In the genomic region with DNA sequence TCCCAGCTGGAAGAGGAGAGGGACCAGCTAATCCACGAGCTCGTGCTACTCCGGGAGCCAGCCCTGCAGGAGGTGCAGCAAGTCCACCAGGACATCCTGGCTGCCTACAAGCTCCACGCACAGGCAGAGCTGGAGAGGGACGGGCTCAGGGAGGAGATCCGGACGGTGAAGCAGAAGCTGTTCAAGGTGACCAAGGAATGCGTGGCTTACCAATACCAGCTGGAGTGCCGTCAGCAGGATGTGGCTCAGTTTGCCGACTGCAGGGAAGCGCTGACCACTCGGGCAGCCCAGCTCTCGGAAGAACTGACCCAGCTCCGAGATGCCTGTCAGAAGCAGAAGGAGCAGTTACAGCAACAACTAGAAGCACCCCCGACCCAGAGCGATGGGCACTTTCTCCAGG, we compare ENCODE assay signal across 14 mouse cellular contexts. TPM values are rescaled to one million over a fixed set of nuclear protein-coding genes. Genes with fewer than 3 reads are reported as not detected.
DNase-seq lines count a peak whose midpoint lies in the region; ATAC-seq and TF ChIP-seq lines count a peak whose summit lies in the region.
"Had no signal": no experiment of that assay in that cellular context is flagged by ENCODE, and none has a peak within 500 bp of the region (broad histone marks: within the 10 kb centered on the region; RNA-seq: fewer than 3 reads in every experiment).

No protein-coding gene starts in this region.

- peak overlapping the region; percentile 52 for H3K4me2 ChIP-seq in heart, embryonic 14.5 days (ENCODE audit: low read length)
- H3K4me2 ChIP-seq in myocyte (ENCODE audit: low read depth), result no peak overlapping the region

- no peak overlapping the region for H3K27ac ChIP-seq in heart, embryonic 14.5 days (replicated peaks in 1 of 2; ENCODE audit: control insufficient read depth in 1 of 2, insufficient read depth in 1 of 2, low read depth in 2 of 2, low read length in 2 of 2)
- no peak overlapping the region for H3K27ac ChIP-seq in heart, adult 2 months
- H3K27ac ChIP-seq in embryonic facial prominence, embryonic 10.5 days (replicated peaks), result 0 out of 2 replicates have a peak overlapping the region, but pooled peaks have one; percentile 40
- H3K27ac ChIP-seq: liver, embryonic 14.5 days had no signal

- TF ChIP-seq EP300 in heart, adult 2 months (IDR thresholded peaks at IDR 0.05; ENCODE audit: insufficient read depth, low read depth, low read length), result no peak

- no peaks in the 10 kb centered on the region for H3K79me2 ChIP-seq in heart, adult 2 months (replicated peaks; ENCODE audit: control insufficient read depth, insufficient read depth, low read length)
- H3K79me2 ChIP-seq in myocyte (ENCODE audit: control insufficient read depth, insufficient read depth), result peaks cover 96% of the 10 kb centered on the region

- no peaks in the 10 kb centered on the region for H3K27me3 ChIP-seq in heart, embryonic 14.5 days (ENCODE audit: control insufficient read depth, insufficient read depth, low read length)
- H3K27me3 ChIP-seq in heart, adult 2 months (ENCODE audit: control insufficient read depth, insufficient read depth, low read length), result no peaks in the 10 kb centered on the region
- H3K27me3 ChIP-seq in megakaryocyte, embryonic 14.5 days (replicated peaks), result peaks cover 50% of the 10 kb centered on the region
- peaks cover 34% of the 10 kb centered on the region for H3K27me3 ChIP-seq in embryonic facial prominence, embryonic 10.5 days (replicated peaks; ENCODE audit: low read depth, poor library complexity, severe bottlenecking)
- H3K27me3 ChIP-seq in myocyte (ENCODE audit: control insufficient read depth, insufficient read depth, insufficient read length), result no peaks in the 10 kb centered on the region
- H3K27me3 ChIP-seq: CH12.LX had no signal

- no peak overlapping the region for H3ac ChIP-seq in myocyte (ENCODE audit: control insufficient read depth, insufficient read length)

- 13% methylated on average over 16 of the region's 16 CpGs for WGBS in heart, embryonic 14.5 days
- WGBS in heart, adult 2 months, result 43% methylated on average over 16 of the region's 16 CpGs
- 26% methylated on average over 16 of the region's 16 CpGs for WGBS in embryonic facial prominence, embryonic 10.5 days
- 42% methylated on average over 16 of the region's 16 CpGs for WGBS in lung, adult 2 months

- peaks cover 17 to 25% of the 10 kb centered on the region in 2 experiments for H3K4me1 ChIP-seq in heart, embryonic 14.5 days (ENCODE audit: control insufficient read depth in 2 of 2, insufficient read depth in 2 of 2, low read length in 2 of 2)
- peaks cover 3% of the 10 kb centered on the region; the same call in 1 of the 2 replicates for H3K4me1 ChIP-seq in heart, adult 2 months (ENCODE audit: control insufficient read depth, insufficient read depth, low read length)
- no peaks in the 10 kb centered on the region for H3K4me1 ChIP-seq in megakaryocyte, embryonic 14.5 days
- peaks cover 23% of the 10 kb centered on the region for H3K4me1 ChIP-seq in embryonic facial prominence, embryonic 10.5 days
- no peaks in the 10 kb centered on the region; the same call in 1 of the 2 replicates for H3K4me1 ChIP-seq in lung, adult 2 months (ENCODE audit: control insufficient read depth, insufficient read depth, low read length)

- peak overlapping the region; percentile 39; the same call in 1 of the 2 replicates for H3K9ac ChIP-seq in heart, embryonic 14.5 days (ENCODE audit: low read length)
- H3K9ac ChIP-seq in heart, adult 2 months (ENCODE audit: low read depth, low read length), result no peak overlapping the region
- H3K9ac ChIP-seq: liver, embryonic 14.5 days had no signal

- no peak for TF ChIP-seq POLR2A in heart, adult 2 months (IDR thresholded peaks at IDR 0.05; ENCODE audit: insufficient read depth, low read depth, low read length)
- TF ChIP-seq POLR2A in myocyte (IDR thresholded peaks at IDR 0.05; ENCODE audit: insufficient read length, low read depth), result no peak
- TF ChIP-seq POLR2A in lung, adult 2 months (IDR thresholded peaks at IDR 0.05; ENCODE audit: borderline replicate concordance, extremely low read depth, low read depth, low read length), result no peak

- TF ChIP-seq CTCF in heart, adult 2 months (IDR thresholded peaks at IDR 0.05), result no peak
- no peak for TF ChIP-seq CTCF in lung, adult 2 months (IDR thresholded peaks at IDR 0.05; ENCODE audit: insufficient read depth, low read length)

- peak overlapping the region; percentile 7 to 16; a peak in 2 of 4 replicates for H3K4me3 ChIP-seq in heart, embryonic 14.5 days (ENCODE audit: control insufficient read depth in 1 of 2, insufficient read depth in 1 of 2, low read depth in 1 of 2, low read length in 2 of 2)
- H3K4me3 ChIP-seq in heart, adult 2 months, result no peak overlapping the region
- peak overlapping the region; percentile 23 for H3K4me3 ChIP-seq in megakaryocyte, embryonic 14.5 days (replicated peaks)
- peak overlapping the region; percentile 37 for H3K4me3 ChIP-seq in embryonic facial prominence, embryonic 10.5 days
- no peak overlapping the region for H3K4me3 ChIP-seq in myocyte
- no peak overlapping the region for H3K4me3 ChIP-seq in lung, adult 2 months (replicated peaks; ENCODE audit: extremely low read depth, low read depth, low read length)

- H3K9me3 ChIP-seq in heart, embryonic 14.5 days (ENCODE audit: control insufficient read depth, low read length), result no peaks in the 10 kb centered on the region
- peaks cover 25% of the 10 kb centered on the region for H3K9me3 ChIP-seq in megakaryocyte, embryonic 14.5 days
- no peaks in the 10 kb centered on the region for H3K9me3 ChIP-seq in embryonic facial prominence, embryonic 10.5 days

- DNase-seq in heart, adult 2 months, result no peak
- DNase-seq in embryonic facial prominence, embryonic 10.5 days (ENCODE audit: low spot score), result peak; percentile 46
- no peak for DNase-seq in left cerebral cortex, postnatal 10 days (ENCODE audit: extremely low spot score in 1 of 2, low spot score in 2 of 2)
- DNase-seq in lung, adult 2 months, result no peak
- DNase-seq: layer of hippocampus, adult 9-11 months; right cerebral cortex, adult 18-20 months; thymus, adult 2 months had no signal

- intact Hi-C loops in heart, adult 2 months (cut with DNase I), result no loop called here
- intact Hi-C loops in left cerebral cortex, postnatal 10 days (cut with DNase I), result no loop called here

- H3K36me3 ChIP-seq in heart, embryonic 14.5 days (ENCODE audit: control insufficient read depth, insufficient read depth, low read length), result no peaks in the 10 kb centered on the region
- H3K36me3 ChIP-seq in heart, adult 2 months (ENCODE audit: control insufficient read depth, insufficient read depth, low read length), result no peaks in the 10 kb centered on the region
- H3K36me3 ChIP-seq in megakaryocyte, embryonic 14.5 days (replicated peaks; ENCODE audit: low read length), result no peaks in the 10 kb centered on the region
- H3K36me3 ChIP-seq in embryonic facial prominence, embryonic 10.5 days (replicated peaks), result no peaks in the 10 kb centered on the region
- H3K36me3 ChIP-seq in myocyte (ENCODE audit: control insufficient read depth, insufficient read depth), result peaks cover 13% of the 10 kb centered on the region

- no peak for ATAC-seq in heart, embryonic 14.5 days (ENCODE audit: insufficient number of reproducible peaks, insufficient read depth, low FRiP score, low read depth)
- ATAC-seq in megakaryocyte, adult 5-6 weeks (ENCODE audit: poor library complexity, severe bottlenecking), result no peak
- ATAC-seq: inflammation-experienced regulatory T-cells, adult 6 months had no signal

RNA-seq across cellular contexts. Expression of gene Sync, which starts 6.3 kb away (rescaled TPM):
- polyA plus RNA-seq in heart, embryonic 14.5 days (2014; fragmentation: Nextera tagmentation; extraction: Ambion mirVana), result 1.6 and 1.8 TPM in 2 replicates
- 10 to 100 TPM; 17.7 to 17.9 TPM for total RNA-seq in heart, adult 2 months (2021)
- 8.7 and 18.8 TPM in 2 replicates for polyA plus RNA-seq in heart, adult 2 months (2012; rRNA removed)
- not detected in 2 replicates for polyA plus RNA-seq in megakaryocyte, embryonic 14.5 days (2012; ENCODE audit: insufficient read depth, low replicate concordance)
- total RNA-seq in megakaryocyte, adult 5-6 weeks (2015), result not detected in 2 replicates
- 1.3 TPM in 1 of 2 replicates, not detected in the other for total RNA-seq in megakaryocyte, adult 5-6 weeks (2017)
- 0.48 and 0.71 TPM in 2 replicates for polyA plus RNA-seq in embryonic facial prominence, embryonic 10.5 days (2016; fragmentation: Nextera tagmentation; extraction: Ambion mirVana)
- polyA plus RNA-seq in myocyte (2012; fragmentation: generic; extraction: Trizol), result 51.1 TPM
- 1 to 10 TPM; 1.7 TPM for total RNA-seq in left cerebral cortex, postnatal 10 days (2021)
- 2.8 TPM in 2 replicates for polyA plus RNA-seq in lung, adult 2 months (2012; rRNA removed)
- total RNA-seq: CH12.LX had no signal

RNA-seq across cellular contexts. Expression of gene C77080, which starts 32.5 kb away (rescaled TPM):
- polyA plus RNA-seq in heart, embryonic 14.5 days (2014; fragmentation: Nextera tagmentation; extraction: Ambion mirVana), result 1.3 and 1.4 TPM in 2 replicates
- 1 to 10 TPM; 3.2 to 3.7 TPM for total RNA-seq in heart, adult 2 months (2021)
- 3.8 and 4.4 TPM in 2 replicates for polyA plus RNA-seq in heart, adult 2 months (2012; rRNA removed)
- polyA plus RNA-seq in megakaryocyte, embryonic 14.5 days (2012; ENCODE audit: insufficient read depth, low replicate concordance), result 6.4 and 8.7 TPM in 2 replicates
- not detected in 2 replicates for total RNA-seq in megakaryocyte, adult 5-6 weeks (2015)
- total RNA-seq in megakaryocyte, adult 5-6 weeks (2017), result not detected in 2 replicates
- polyA plus RNA-seq in embryonic facial prominence, embryonic 10.5 days (2016; fragmentation: Nextera tagmentation; extraction: Ambion mirVana), result 3.3 and 3.5 TPM in 2 replicates
- 25.4 TPM for polyA plus RNA-seq in myocyte (2012; fragmentation: generic; extraction: Trizol)
- total RNA-seq in left cerebral cortex, postnatal 10 days (2021), result 10 to 100 TPM; 11.1 to 15.8 TPM
- polyA plus RNA-seq in lung, adult 2 months (2012; rRNA removed), result 47.1 and 50.1 TPM in 2 replicates

RNA-seq across cellular contexts. Expression of gene Rbbp4, which starts 41.5 kb away (rescaled TPM):
- polyA plus RNA-seq in heart, embryonic 14.5 days (2014; fragmentation: Nextera tagmentation; extraction: Ambion mirVana), result 256 and 263 TPM in 2 replicates
- 10 to 100 TPM; 67.0 to 70.7 TPM for total RNA-seq in heart, adult 2 months (2021)
- polyA plus RNA-seq in heart, adult 2 months (2012; rRNA removed), result 16.8 and 34.5 TPM in 2 replicates
- 2.0 and 20.5 TPM in 2 replicates for polyA plus RNA-seq in megakaryocyte, embryonic 14.5 days (2012; ENCODE audit: insufficient read depth, low replicate concordance)
- 174 and 182 TPM in 2 replicates for total RNA-seq in megakaryocyte, adult 5-6 weeks (2015)
- 86.5 and 88.9 TPM in 2 replicates for total RNA-seq in megakaryocyte, adult 5-6 weeks (2017)
- 546 and 560 TPM in 2 replicates for polyA plus RNA-seq in embryonic facial prominence, embryonic 10.5 days (2016; fragmentation: Nextera tagmentation; extraction: Ambion mirVana)
- polyA plus RNA-seq in myocyte (2012; fragmentation: generic; extraction: Trizol), result 137 TPM
- 100 to 1,000 TPM; 124 to 134 TPM for total RNA-seq in left cerebral cortex, postnatal 10 days (2021)
- polyA plus RNA-seq in lung, adult 2 months (2012; rRNA removed), result 16.7 and 23.5 TPM in 2 replicates

RNA-seq across cellular contexts. Expression of gene Zbtb8os, which starts 41.8 kb away (rescaled TPM):
- 45.5 and 48.1 TPM in 2 replicates for polyA plus RNA-seq in heart, embryonic 14.5 days (2014; fragmentation: Nextera tagmentation; extraction: Ambion mirVana)
- total RNA-seq in heart, adult 2 months (2021), result 10 to 100 TPM; 19.5 to 27.2 TPM
- polyA plus RNA-seq in heart, adult 2 months (2012; rRNA removed), result 9.1 and 13.0 TPM in 2 replicates
- 3.9 TPM in 1 of 2 replicates, not detected in the other for polyA plus RNA-seq in megakaryocyte, embryonic 14.5 days (2012; ENCODE audit: insufficient read depth, low replicate concordance)
- total RNA-seq in megakaryocyte, adult 5-6 weeks (2015), result 60.9 and 69.8 TPM in 2 replicates
- total RNA-seq in megakaryocyte, adult 5-6 weeks (2017), result 79.7 and 84.8 TPM in 2 replicates
- 49.0 and 49.3 TPM in 2 replicates for polyA plus RNA-seq in embryonic facial prominence, embryonic 10.5 days (2016; fragmentation: Nextera tagmentation; extraction: Ambion mirVana)
- 34.5 TPM for polyA plus RNA-seq in myocyte (2012; fragmentation: generic; extraction: Trizol)
- 10 to 100 TPM; 18.9 to 24.7 TPM for total RNA-seq in left cerebral cortex, postnatal 10 days (2021)
- 5.8 and 11.3 TPM in 2 replicates for polyA plus RNA-seq in lung, adult 2 months (2012; rRNA removed)

Comparison
In these comparisons a context has a peak if more than half of its experiments do, and no peak if none do; other contexts are left out.
1. H3K4me3 ChIP-seq: peak in heart, embryonic 14.5 days (2 of 2), megakaryocyte, embryonic 14.5 days (single experiment) and embryonic facial prominence, embryonic 10.5 days (single experiment); none in heart, adult 2 months (single experiment), myocyte (single experiment) and lung, adult 2 months (single experiment).